Mouse (Mus musculus) stomach, embryonic 15.5 days (tissue): ENCODE measurements around the gene Cd5. TPM values are rescaled to one million over a fixed set of nuclear protein-coding genes. Genes with fewer than 3 reads are reported as not detected.

Source experiments
- ATAC-seq: fragments of 200-750 bp; cut with Nextera tagmentation; 2 replicates; pipeline ENCODE4 v1.8.0; 2017; ENCODE audit warnings: low read depth, moderate number of reproducible peaks, moderate TSS enrichment; ENCODE audit not compliant: insufficient read depth, low FRiP score
- H3K27ac ChIP-seq: fragments of 300-500 bp; sonication (generic); 2 replicates; pipeline ENCODE4 v1.5.1; 2015; ENCODE audit warnings: mild to moderate bottlenecking, inconsistent platforms
- H3K27me3 ChIP-seq: fragments of 300-500 bp; sonication (generic); replicated peaks from 2 replicates; pipeline ENCODE4 v1.6.1; 2015; ENCODE audit warnings: inconsistent platforms
- H3K36me3 ChIP-seq: fragments of 300-500 bp; sonication (generic); 2 replicates; pipeline ENCODE4 v1.6.1; 2015; ENCODE audit warnings: inconsistent platforms
- H3K4me1 ChIP-seq: fragments of 300-500 bp; sonication (generic); 2 replicates; pipeline ENCODE4 v1.6.1; 2015; ENCODE audit warnings: inconsistent platforms
- H3K4me2 ChIP-seq: fragments of 300-500 bp; sonication (generic); 2 replicates; pipeline ENCODE4 v1.6.1; 2015; ENCODE audit warnings: mild to moderate bottlenecking, inconsistent platforms
- H3K4me3 ChIP-seq: fragments of 300-500 bp; sonication (generic); replicated peaks from 2 replicates; pipeline ENCODE4 v1.5.1; 2015; ENCODE audit warnings: inconsistent platforms
- H3K9ac ChIP-seq: fragments of 300-500 bp; sonication (generic); 2 replicates; pipeline ENCODE4 v1.6.1; 2015; ENCODE audit warnings: inconsistent platforms
- H3K9me3 ChIP-seq: fragments of 300-500 bp; sonication (generic); 2 replicates; pipeline ENCODE4 v1.6.1; 2016; ENCODE audit warnings: inconsistent platforms
- WGBS: fragments of 180-500 bp; shearing (Covaris S2); methylation state at CpG from one replicate; pipeline ENCODE4 v1.1.7; 2015; 5-methylcytosine and 5-hydroxymethylcytosine counted together
- polyA plus RNA-seq: library from polyadenylated mRNA; unstranded; fragments of >200 nt; fragmentation: Nextera tagmentation; extraction: Ambion mirVana; gene quantifications from 2 replicates; pipeline ENCODE4 v1.2.1, GENCODE M21; 2015

Cd5 gene
- polyA plus RNA-seq, 1 experiment from 2014 or later = 1.9 TPM

DNA sequence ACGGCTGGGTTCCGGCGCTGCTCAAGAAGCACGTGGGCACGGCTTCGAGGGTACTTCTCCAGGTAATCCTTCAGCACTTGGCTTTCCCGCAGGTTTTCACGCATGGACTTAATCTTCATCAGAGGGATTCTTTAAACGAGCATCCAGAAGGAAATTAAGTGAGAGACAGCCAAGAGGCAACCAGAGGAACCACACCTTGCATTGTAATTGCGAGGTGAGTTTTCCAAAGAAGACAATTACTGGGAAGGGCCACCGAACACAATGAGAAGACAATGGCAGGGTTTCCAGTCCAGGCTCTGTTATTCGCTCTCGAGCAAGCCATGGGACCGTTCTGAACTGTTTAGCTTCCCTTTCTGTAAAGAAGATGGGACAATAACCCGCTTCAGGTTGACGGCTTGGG, 62.1 kb downstream of the Cd5 start:
- Histone ChIP-seq H3K4me3 (no peak overlapping the region), H3K9ac (no peak overlapping the region), H3K36me3 (no peaks in the 10 kb centered on the region), H3K4me1 (no peaks in the 10 kb centered on the region), H3K27me3 (no peaks in the 10 kb centered on the region), H3K27ac (no peak overlapping the region), H3K4me2 (no peak overlapping the region), H3K9me3 (no peaks in the 10 kb centered on the region)
- WGBS = 80% methylated on average over 16 of the region's 16 CpGs
- ATAC-seq = no peak

DNA sequence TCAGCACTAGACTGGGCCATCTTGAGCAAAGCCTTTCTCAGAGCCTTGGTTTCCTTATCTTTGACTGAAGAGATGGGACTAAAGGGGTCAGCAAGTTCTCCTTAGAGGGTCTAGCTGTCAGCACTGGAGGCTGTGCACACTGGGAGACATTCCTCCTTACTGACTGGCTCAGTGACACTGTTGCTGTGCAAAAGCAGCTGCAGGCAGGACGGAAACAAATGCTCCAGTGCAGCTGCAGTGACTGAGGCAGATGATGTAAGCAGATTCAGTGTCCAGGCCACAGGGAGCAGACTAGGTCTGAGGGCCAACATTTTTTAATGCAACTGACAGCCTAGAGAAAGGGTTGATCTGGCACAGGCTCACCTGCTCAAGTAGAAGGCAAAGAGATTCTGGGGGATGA, 65.5 kb downstream of the Cd5 start:
- no peaks in the 10 kb centered on the region for H3K36me3 ChIP-seq

DNA sequence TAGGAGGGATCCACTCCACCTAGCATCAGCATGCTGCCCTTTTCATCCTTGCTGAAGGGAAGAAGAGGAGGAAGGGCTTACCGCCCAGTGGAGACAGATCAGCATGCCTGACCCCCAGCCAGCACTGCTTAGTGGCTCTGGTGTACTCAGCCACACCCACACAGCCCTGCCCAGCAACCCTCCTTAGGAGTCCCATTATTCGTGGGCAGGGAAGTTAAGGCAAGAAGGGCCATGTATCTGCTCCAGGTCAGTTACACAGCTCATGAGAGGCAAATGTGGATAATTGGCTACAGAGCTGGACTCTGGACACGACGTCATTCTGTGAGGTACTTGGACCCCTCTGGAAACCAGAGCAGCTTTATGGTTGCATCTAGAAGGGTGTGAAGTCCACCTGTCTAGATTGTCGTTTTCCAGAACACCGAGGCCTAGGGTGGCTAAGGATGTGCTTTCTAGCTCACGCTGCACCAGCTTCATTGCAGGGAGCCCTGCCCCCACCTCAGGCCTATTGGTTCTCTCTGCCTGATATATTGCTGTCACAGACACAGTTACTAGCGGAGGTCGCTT, 66.9 kb downstream of the Cd5 start:
- no peaks in the 10 kb centered on the region for H3K9me3 ChIP-seq
- 57% methylated on average over 9 of the region's 9 CpGs for WGBS
- H3K36me3 ChIP-seq = no peaks in the 10 kb centered on the region
- H3K9ac ChIP-seq = no peak overlapping the region
- no peak overlapping the region for H3K4me2 ChIP-seq
- no peak for ATAC-seq
- no peaks in the 10 kb centered on the region for H3K27me3 ChIP-seq
- no peak overlapping the region for H3K4me3 ChIP-seq
- H3K4me1 ChIP-seq = no peaks in the 10 kb centered on the region
- no peak overlapping the region for H3K27ac ChIP-seq

More for the DNA sequence above, 65.5 kb downstream of the Cd5 start:
- Histone ChIP-seq H3K4me2 (no peak overlapping the region), H3K4me1 (no peaks in the 10 kb centered on the region), H3K4me3 (no peak overlapping the region), H3K9ac (no peak overlapping the region), H3K9me3 (no peaks in the 10 kb centered on the region), H3K27me3 (no peaks in the 10 kb centered on the region), H3K27ac (no peak overlapping the region)
- no peak for ATAC-seq
- WGBS = 53% methylated on average over 1 of the region's 1 CpGs

DNA sequence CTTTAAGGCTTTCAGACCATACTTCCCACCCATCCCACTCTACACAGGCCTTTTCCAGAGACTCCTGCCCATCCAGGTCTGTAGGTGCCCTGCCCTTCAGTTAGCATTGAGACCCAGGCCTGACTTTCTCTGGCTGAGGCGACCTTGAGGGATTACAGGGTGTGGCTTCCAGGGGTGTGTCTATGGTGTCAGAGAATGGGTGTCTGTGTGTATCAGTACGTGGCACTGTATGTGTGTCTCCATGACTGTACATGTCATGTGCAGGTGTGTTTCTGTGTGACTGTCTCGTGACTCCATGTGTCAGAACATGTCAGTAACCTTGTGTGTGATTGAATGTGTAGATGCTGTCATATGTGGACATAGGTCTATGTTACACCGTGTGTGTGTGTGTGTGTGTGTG, 67.5 kb downstream of the Cd5 start:
- Histone ChIP-seq H3K4me2 (no peak overlapping the region), H3K27ac (no peak overlapping the region), H3K27me3 (no peaks in the 10 kb centered on the region), H3K36me3 (no peaks in the 10 kb centered on the region), H3K9me3 (no peaks in the 10 kb centered on the region), H3K4me1 (no peaks in the 10 kb centered on the region), H3K4me3 (no peak overlapping the region), H3K9ac (no peak overlapping the region)
- ATAC-seq = no peak
- WGBS = 71% methylated on average over 4 of the region's 4 CpGs

Other genes starting within 250 kb of the Cd5 start
- gene Cpsf7, start 213.7 kb downstream of the Cd5 start, polyA plus RNA-seq = 30.8 and 37.7 TPM in 2 replicates
- 52.4 and 55.3 TPM in 2 replicates for gene Sdhaf2, start 212.9 kb downstream of the Cd5 start, polyA plus RNA-seq
- 36.0 and 36.6 TPM in 2 replicates for gene Tmem216, start 182.8 kb downstream of the Cd5 start, polyA plus RNA-seq
- gene Cyb561a3, start 161.8 kb downstream of the Cd5 start, polyA plus RNA-seq = 18.9 and 19.6 TPM in 2 replicates
- 28.4 and 29.4 TPM in 2 replicates for gene Tmem138, start 161.6 kb downstream of the Cd5 start, polyA plus RNA-seq
- gene Ddb1, start 133.7 kb downstream of the Cd5 start, polyA plus RNA-seq = 301 and 305 TPM in 2 replicates
- 20.3 and 21.8 TPM in 2 replicates for gene Tkfc, start 133.3 kb downstream of the Cd5 start, polyA plus RNA-seq
- 2.3 and 3.2 TPM in 2 replicates for gene Vwce, start 104.8 kb downstream of the Cd5 start, polyA plus RNA-seq
- 28.0 and 59.2 TPM in 2 replicates for gene Pga5, start 60.9 kb downstream of the Cd5 start, polyA plus RNA-seq
- gene Vps37c, start 50.3 kb downstream of the Cd5 start, polyA plus RNA-seq = 34.0 and 40.2 TPM in 2 replicates
- 0.48 and 1.0 TPM in 2 replicates for gene Cd6, start 91.1 kb upstream of the Cd5 start, polyA plus RNA-seq
- 0.45 and 0.49 TPM in 2 replicates for gene Slc15a3, start 100.7 kb upstream of the Cd5 start, polyA plus RNA-seq
- gene Tmem132a, start 130.9 kb upstream of the Cd5 start, polyA plus RNA-seq = 59.9 and 65.6 TPM in 2 replicates
- 112 and 118 TPM in 2 replicates for gene Tmem109, start 143.0 kb upstream of the Cd5 start, polyA plus RNA-seq
- 37.9 and 42.6 TPM in 2 replicates for gene Prpf19, start 156.2 kb upstream of the Cd5 start, polyA plus RNA-seq
- gene Zp1, start 181.6 kb upstream of the Cd5 start, polyA plus RNA-seq = not detected in 2 replicates
- gene Ptgdr2, start 198.2 kb upstream of the Cd5 start, polyA plus RNA-seq = 0.08 TPM in 1 of 2 replicates, not detected in the other
- gene Ccdc86, start 210.3 kb upstream of the Cd5 start, polyA plus RNA-seq = 26.1 and 27.9 TPM in 2 replicates
- gene Ms4a10, start 235.7 kb upstream of the Cd5 start, polyA plus RNA-seq = 6.4 and 7.0 TPM in 2 replicates